In genomic region chr4:151128641-151129541, GRCm38 (mm10) we compare ENCODE assay signal across 9 mouse cellular contexts. TPM values are rescaled to one million over a fixed set of nuclear protein-coding genes. Genes with fewer than 3 reads are reported as not detected.
A peak's percentile ranks its signal among the peaks of the same experiment; 100 is the strongest.
DNase-seq lines count a peak whose midpoint lies in the region; ATAC-seq lines count a peak whose summit lies in the region.
"Had no signal": no experiment of that assay in that cellular context is flagged by ENCODE, and none has a peak within 500 bp of the region (broad histone marks: within the 10 kb centered on the region; RNA-seq: fewer than 3 reads in every experiment).

No protein-coding gene starts in this region.

- under 1% methylated on average over 69 of the region's 69 CpGs for WGBS in heart, embryonic 12.5 days
- WGBS in liver, embryonic 15.5 days (ENCODE audit: insufficient replicate concordance) = 1% methylated on average over 69 of the region's 69 CpGs

- peaks cover 51% of the 10 kb centered on the region for H3K4me1 ChIP-seq in heart, embryonic 12.5 days (replicated peaks)
- no peaks in the 10 kb centered on the region for H3K4me1 ChIP-seq in liver, embryonic 15.5 days (replicated peaks)

- peak overlapping the region; percentile 90 for H3K4me2 ChIP-seq in heart, embryonic 12.5 days
- H3K4me2 ChIP-seq in liver, embryonic 15.5 days = peak overlapping the region; percentile 50

- peak overlapping the region; percentile 84 for H3K9ac ChIP-seq in heart, embryonic 12.5 days
- no peak overlapping the region for H3K9ac ChIP-seq in liver, embryonic 15.5 days

- peak; percentile 91 for DNase-seq in heart, adult 11 months
- no peak for DNase-seq in heart, postnatal 25 days (ENCODE audit: low spot score)
- peak; percentile 91 for DNase-seq in embryo, embryonic 10.5 days (ENCODE audit: low spot score)
- peak; percentile 85 to 91 for DNase-seq in layer of hippocampus, adult 18-20 months (ENCODE audit: low spot score in 2 of 2)
- DNase-seq in retina, postnatal 7 days (ENCODE audit: low read depth, low spot score) = peak; percentile 77

- intact Hi-C loops in heart, postnatal 25 days (cut with DNase I) = no loop called here

- peak overlapping the region; percentile 82 for H3K27ac ChIP-seq in heart, embryonic 12.5 days (ENCODE audit: poor library complexity, severe bottlenecking)
- no peak overlapping the region for H3K27ac ChIP-seq in liver, embryonic 15.5 days (replicated peaks)

- no peaks in the 10 kb centered on the region for H3K36me3 ChIP-seq in heart, embryonic 12.5 days
- H3K36me3 ChIP-seq in liver, embryonic 15.5 days (replicated peaks) = no peaks in the 10 kb centered on the region

- H3K4me3 ChIP-seq in heart, embryonic 12.5 days = peak overlapping the region; percentile 66
- peak overlapping the region; percentile 28 for H3K4me3 ChIP-seq in liver, embryonic 15.5 days (replicated peaks)

- ATAC-seq in heart, embryonic 12.5 days (ENCODE audit: insufficient number of reproducible peaks, low FRiP score) = peak; percentile 65
- ATAC-seq in liver, embryonic 15.5 days (ENCODE audit: insufficient read depth) = no peak
- ATAC-seq in erythroblast, adult 5-6 weeks (replicated peaks; ENCODE audit: low FRiP score, poor library complexity, severe bottlenecking) = no peak

- H3K9me3 ChIP-seq in heart, embryonic 12.5 days (replicated peaks) = no peaks in the 10 kb centered on the region
- no peaks in the 10 kb centered on the region for H3K9me3 ChIP-seq in liver, embryonic 15.5 days (replicated peaks)

- H3K27me3 ChIP-seq in heart, embryonic 12.5 days (replicated peaks) = peaks cover 27% of the 10 kb centered on the region; the same call in 1 of the 2 replicates
- H3K27me3 ChIP-seq in liver, embryonic 15.5 days = peaks cover 56% of the 10 kb centered on the region

RNA-seq across cellular contexts. Expression of gene Gm13090, which starts 39.5 kb away (rescaled TPM):
- not detected for total RNA-seq in heart, postnatal 25 days (2021)
- not detected in 2 replicates for polyA plus RNA-seq in heart, embryonic 12.5 days (2016; fragmentation: Nextera tagmentation; extraction: Ambion mirVana)
- not detected for total RNA-seq in layer of hippocampus, adult 18-20 months (2021)
- not detected in 2 replicates for polyA plus RNA-seq in liver, embryonic 15.5 days (2015; fragmentation: Nextera tagmentation; extraction: Ambion mirVana)
- not detected in 2 replicates for total RNA-seq in erythroblast, adult 5-6 weeks (2015; ENCODE audit: low replicate concordance)
- not detected in 2 replicates for total RNA-seq in erythroblast, adult 5-6 weeks (2017; ENCODE audit: low replicate concordance)
- polyA plus RNA-seq: C2C12 had no signal
